Mouse (Mus musculus): ENCODE data around the gene Aqp6.

DNA sequence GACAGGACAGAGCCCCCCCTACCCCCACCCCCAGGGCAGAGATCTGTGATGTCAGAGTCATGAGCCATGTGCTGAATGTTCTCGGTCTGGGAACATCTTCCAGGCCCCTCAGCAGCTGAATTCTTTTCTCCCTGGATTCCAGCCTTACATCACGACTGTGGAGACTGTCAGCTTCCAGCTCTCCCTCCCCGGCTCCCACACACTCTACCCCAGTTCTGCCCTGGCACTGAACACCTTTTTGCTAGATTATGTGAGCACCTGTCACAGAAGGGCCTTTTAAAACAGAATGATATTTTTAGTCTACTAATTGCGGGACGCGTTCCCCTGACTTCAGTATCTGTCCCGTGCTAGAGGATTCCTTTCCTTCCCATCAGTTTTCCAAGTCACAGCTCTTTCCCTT, 10.4 kb downstream of the Aqp6 start:
- TF ChIP-seq CTCF (IDR thresholded peaks at IDR 0.05; ENCODE audit: borderline replicate concordance, insufficient read depth, low read length) (no peak), POLR2A (IDR thresholded peaks at IDR 0.05; ENCODE audit: low read depth, low read length) (no peak)
